Mouse (Mus musculus): ENCODE measurements around the gene Nt5c2.
"Not testable (repeated sequence)": the region's sequence is repeated elsewhere in the genome, so short reads cannot be mapped to it uniquely, and the experiment has no call there.

Nt5c2 gene

GRCm38 (mm10) chr19:46984726-46985622, 30.0 kb downstream of the Nt5c2 start:
- DNase-seq, result no peak

GRCm38 (mm10) chr19:46983966-46984380, 31.0 kb downstream of the Nt5c2 start:
- DNase-seq, result no peak

- no peak for DNase-seq
These were observed 31.5 kb downstream of the Nt5c2 start for GRCm38 (mm10) chr19:46983352-46983965.

GRCm38 (mm10) chr19:46981462-46981861, 33.5 kb downstream of the Nt5c2 start:
- no peak for DNase-seq

GRCm38 (mm10) chr19:46979781-46980105, 35.2 kb downstream of the Nt5c2 start:
- no peak for DNase-seq

- no peak for DNase-seq
These were observed 35.8 kb downstream of the Nt5c2 start for GRCm38 (mm10) chr19:46978920-46979780.

GRCm38 (mm10) chr19:46978069-46978468, 36.9 kb downstream of the Nt5c2 start:
- DNase-seq, result not testable (repeated sequence)

- DNase-seq, result no peak
These were observed 37.5 kb downstream of the Nt5c2 start for GRCm38 (mm10) chr19:46977460-46977859.

- no peak for DNase-seq
These were observed 38.2 kb downstream of the Nt5c2 start for GRCm38 (mm10) chr19:46976743-46977142.

- DNase-seq, result no peak
These were observed 39.0 kb downstream of the Nt5c2 start for GRCm38 (mm10) chr19:46975997-46976396.

- DNase-seq, result no peak
These were observed 39.4 kb downstream of the Nt5c2 start for GRCm38 (mm10) chr19:46975565-46975964.

- DNase-seq, result no peak
These were observed 42.8 kb downstream of the Nt5c2 start for GRCm38 (mm10) chr19:46972159-46972558.

- DNase-seq, result no peak
These were observed 43.2 kb downstream of the Nt5c2 start for GRCm38 (mm10) chr19:46971712-46972111.

GRCm38 (mm10) chr19:46971051-46971689, 43.8 kb downstream of the Nt5c2 start:
- DNase-seq, result no peak

- DNase-seq, result no peak
These were observed 44.7 kb downstream of the Nt5c2 start for GRCm38 (mm10) chr19:46970121-46970729.

GRCm38 (mm10) chr19:46969286-46969985, 45.5 kb downstream of the Nt5c2 start:
- DNase-seq, result no peak

- DNase-seq, result no peak
These were observed 46.1 kb downstream of the Nt5c2 start for GRCm38 (mm10) chr19:46968833-46969232.

- no peak for DNase-seq
These were observed 47.1 kb downstream of the Nt5c2 start for GRCm38 (mm10) chr19:46967861-46968260.

GRCm38 (mm10) chr19:46966330-46966729, 48.6 kb downstream of the Nt5c2 start:
- DNase-seq, result no peak

- no peak for DNase-seq
These were observed 49.5 kb downstream of the Nt5c2 start for GRCm38 (mm10) chr19:46965496-46965895.

- DNase-seq, result no peak
These were observed 50.6 kb downstream of the Nt5c2 start for GRCm38 (mm10) chr19:46964353-46964752.

- no peak for DNase-seq
These were observed 51.5 kb downstream of the Nt5c2 start for GRCm38 (mm10) chr19:46963440-46963839.
